Mouse (Mus musculus) CH12.LX (cell line): ENCODE measurements around the gene Gm44790.

ENCODE experiments used
- CTCF ChIP-seq, 2 experiments: IDR thresholded peaks in 1 of 2; conservative IDR thresholded peaks in 1 of 2; 2 replicates each; pipeline ENCODE4 v1.5.1; 2011 to 2012; ENCODE audit warnings: low read depth in 2 of 2, low read length in 2 of 2, improper control_type of control experiment in 1 of 2, inconsistent platforms in 1 of 2, mild to moderate bottlenecking in 1 of 2, moderate library complexity in 1 of 2
- ELF1 ChIP-seq: IDR thresholded peaks from 2 replicates; pipeline ENCODE4 v1.6.1; 2014; ENCODE audit warnings: low read depth, mild to moderate bottlenecking, inconsistent platforms, low read length, improper control_type of control experiment
- ETS1 ChIP-seq: conservative IDR thresholded peaks from 2 replicates; pipeline ENCODE4 v1.6.1; 2012; ENCODE audit warnings: low read depth, mild to moderate bottlenecking, inconsistent platforms, low read length, improper control_type of control experiment, moderate library complexity
- HCFC1 ChIP-seq: IDR thresholded peaks from 2 replicates; pipeline ENCODE4 v1.6.1; 2012; ENCODE audit warnings: low read depth, mild to moderate bottlenecking, inconsistent platforms, low read length, improper control_type of control experiment
- IRF4 ChIP-seq: IDR thresholded peaks from 2 replicates; pipeline ENCODE4 v1.6.1; 2014; ENCODE audit warnings: low read depth, mild to moderate bottlenecking, inconsistent platforms, low read length, improper control_type of control experiment
- JUND ChIP-seq: conservative IDR thresholded peaks from 2 replicates; pipeline ENCODE4 v1.6.1; 2011; ENCODE audit warnings: low read depth, low read length, improper control_type of control experiment
- MYC ChIP-seq: IDR thresholded peaks from 2 replicates; pipeline ENCODE4 v1.6.1; 2011; ENCODE audit warnings: low read depth, mild to moderate bottlenecking, improper control_type of control experiment, low read length
- NELFE ChIP-seq: IDR thresholded peaks from 2 replicates; pipeline ENCODE4 v1.6.1; 2011; ENCODE audit warnings: low read depth, low read length, improper control_type of control experiment
- POLR2A ChIP-seq: IDR thresholded peaks from 2 replicates; pipeline ENCODE4 v1.6.1; 2011; ENCODE audit warnings: low read depth, mild to moderate bottlenecking, improper control_type of control experiment, low read length
- POLR2AphosphoS2 ChIP-seq: IDR thresholded peaks from 2 replicates; pipeline ENCODE4 v1.6.1; 2011; ENCODE audit warnings: low read depth, low read length, improper control_type of control experiment
- SIN3A ChIP-seq: IDR thresholded peaks from 2 replicates; pipeline ENCODE4 v1.6.1; 2012; ENCODE audit warnings: low read length, improper control_type of control experiment, inconsistent platforms
- TCF12 ChIP-seq: IDR thresholded peaks from 2 replicates; pipeline ENCODE4 v1.6.1; 2014; ENCODE audit warnings: low read depth, mild to moderate bottlenecking, inconsistent platforms, low read length, improper control_type of control experiment
- USF2 ChIP-seq: conservative IDR thresholded peaks from 2 replicates; pipeline ENCODE4 v1.6.1; 2011; ENCODE audit warnings: low read depth, low read length, improper control_type of control experiment
- ZKSCAN1 ChIP-seq: IDR thresholded peaks from 2 replicates; pipeline ENCODE4 v1.6.1; 2012; ENCODE audit warnings: low read depth, inconsistent platforms, low read length, improper control_type of control experiment, borderline replicate concordance

- TF ChIP-seq POLR2AphosphoS2 = no peak
- no peak for TF ChIP-seq CTCF (conservative IDR thresholded peaks at IDR 0.05 in 1 of 2, IDR thresholded peaks at IDR 0.05 in 1 of 2; ENCODE audit: low read depth in 2 of 2, low read length in 2 of 2)
- no peak for TF ChIP-seq ELF1
- TF ChIP-seq NELFE = no peak
- no peak for TF ChIP-seq JUND
- TF ChIP-seq SIN3A = no peak
- no peak for TF ChIP-seq TCF12
- no peak for TF ChIP-seq ZKSCAN1
- TF ChIP-seq HCFC1 = no peak
- no peak for TF ChIP-seq USF2
- no peak for TF ChIP-seq POLR2A
- no peak for TF ChIP-seq ETS1
- TF ChIP-seq IRF4 = no peak
- no peak for TF ChIP-seq MYC
Measured at GRCm38 (mm10) chr6:86479311-86479710, 52.9 kb downstream of the Gm44790 start.
